Mouse (Mus musculus) splenic B cell, adult 2 months (primary cell): ENCODE measurements around the gene Acap1.

Experiments
- DNase-seq: peaks from one replicate; pipeline ENCODE4 v3.0.0-alpha.2; 2011; ENCODE audit warnings: low read depth, low spot score
- H3K27me3 ChIP-seq: 2 replicates; pipeline ENCODE4 v1.6.1; 2012; ENCODE audit warnings: mild to moderate bottlenecking, low read length, moderate library complexity, mixed read lengths; ENCODE audit not compliant: control insufficient read depth, poor library complexity, insufficient read depth, severe bottlenecking
- H3K36me3 ChIP-seq: 2 replicates; pipeline ENCODE4 v1.6.1; 2012; ENCODE audit warnings: mild to moderate bottlenecking, low read length, moderate library complexity, mixed read lengths; ENCODE audit not compliant: control insufficient read depth, poor library complexity, insufficient read depth, severe bottlenecking

Gene Acap1

GRCm38 (mm10) chr11:69901406-69901846, 6.1 kb upstream of the Acap1 start:
- DNase-seq: peak; percentile 94
- peaks cover 11% of the 10 kb centered on the region for H3K36me3 ChIP-seq
- no peaks in the 10 kb centered on the region for H3K27me3 ChIP-seq

- Histone ChIP-seq H3K27me3 (no peaks in the 10 kb centered on the region), H3K36me3 (peaks cover 5% of the 10 kb centered on the region)
- peak; percentile 96 for DNase-seq
These were observed 5.4 kb upstream of the Acap1 start, which contains the start of the genes 2810408A11Rik and Neurl4 for GRCm38 (mm10) chr11:69900471-69901405. Gene 2810408A11Rik, minus strand, starts transcription at chr11:69900987. Gene Neurl4, plus strand, starts transcription at chr11:69901072.

DNA sequence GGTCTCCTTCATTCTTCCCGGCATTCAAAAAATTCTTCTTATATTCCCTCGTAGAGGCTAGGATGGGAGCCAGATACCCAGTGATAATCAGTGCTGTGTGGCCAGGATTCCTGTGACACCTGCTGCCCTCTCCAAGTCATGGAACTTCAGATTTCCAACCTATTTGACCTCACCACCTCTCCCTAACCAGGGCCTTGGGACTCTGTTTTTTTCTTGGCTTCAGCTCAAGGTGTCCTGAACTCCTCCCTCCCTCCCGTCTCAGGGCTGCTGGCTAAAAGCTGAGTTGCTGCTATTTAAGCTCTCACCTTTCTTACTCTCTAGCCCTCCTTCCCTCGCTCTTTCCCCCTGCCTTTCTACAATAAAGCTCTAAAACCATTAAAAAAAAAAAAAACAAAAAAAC, 4.5 kb upstream of the Acap1 start:
- H3K36me3 ChIP-seq: peaks cover 5% of the 10 kb centered on the region
- no peak for DNase-seq
- H3K27me3 ChIP-seq: no peaks in the 10 kb centered on the region

DNA sequence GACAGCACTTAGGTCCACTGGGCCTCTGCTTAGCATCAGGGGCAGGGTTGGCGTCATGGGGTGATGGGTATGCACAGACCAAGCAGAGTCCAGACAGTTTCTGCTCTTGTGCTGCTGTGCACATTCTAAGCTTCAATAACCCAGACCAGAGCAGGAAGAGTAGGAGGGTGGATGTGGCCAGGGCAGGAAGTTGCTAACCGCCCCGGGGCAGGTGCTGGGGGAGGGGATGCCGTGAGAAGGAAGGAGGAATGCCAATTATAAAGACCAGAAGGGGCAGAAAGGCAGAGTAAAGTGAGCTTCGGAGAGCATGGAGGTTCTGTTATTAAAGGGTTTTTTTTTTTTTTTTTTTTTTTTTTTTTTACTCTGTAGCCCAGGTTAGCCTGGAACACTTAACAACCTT, 668 bp downstream of the Acap1 start:
- DNase-seq: peak; percentile 85

GRCm38 (mm10) chr11:69891482-69891881, 3.9 kb downstream of the Acap1 start:
- no peaks in the 10 kb centered on the region for H3K27me3 ChIP-seq
- peaks cover 30% of the 10 kb centered on the region for H3K36me3 ChIP-seq
- DNase-seq: no peak

More for the DNA sequence above, 668 bp downstream of the Acap1 start:
- Histone ChIP-seq H3K27me3 (no peaks in the 10 kb centered on the region), H3K36me3 (peaks cover 9% of the 10 kb centered on the region)

DNA sequence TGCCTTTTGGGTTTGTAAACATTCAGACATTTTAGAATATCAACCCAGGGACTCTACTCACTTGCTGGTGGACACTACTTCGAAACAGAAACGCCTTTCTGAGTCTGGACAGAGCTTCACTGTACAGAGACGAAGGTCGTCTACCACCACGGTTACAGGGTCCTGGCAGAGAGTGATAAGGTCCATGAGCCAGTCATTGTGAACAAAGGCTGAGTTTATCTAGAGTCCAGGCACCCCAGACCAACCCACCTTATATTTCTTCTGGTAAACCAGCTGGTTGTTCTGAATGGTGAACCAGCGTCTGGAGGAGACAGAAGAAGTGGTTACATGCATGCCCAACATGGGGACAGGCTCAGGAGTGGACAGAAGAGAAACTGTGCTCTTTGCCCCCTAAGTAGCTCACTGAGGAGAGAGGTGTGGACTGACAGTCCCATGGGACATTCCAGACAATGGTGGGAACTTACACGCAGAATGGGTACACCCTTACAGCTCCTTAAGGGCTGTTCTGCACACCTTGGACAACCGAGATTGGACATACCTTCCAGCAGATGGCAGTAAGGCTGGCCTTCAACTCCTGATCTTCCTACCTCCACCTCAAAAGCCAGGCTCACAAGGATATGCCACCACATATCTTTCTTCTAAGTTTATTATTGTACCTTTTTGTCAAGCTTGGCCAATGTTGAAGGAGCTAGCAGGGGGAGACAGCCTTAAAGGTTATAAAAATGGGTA, 8.3 kb downstream of the Acap1 start:
- DNase-seq: no peak
- Histone ChIP-seq H3K36me3 (peaks cover 45% of the 10 kb centered on the region), H3K27me3 (no peaks in the 10 kb centered on the region)

DNA sequence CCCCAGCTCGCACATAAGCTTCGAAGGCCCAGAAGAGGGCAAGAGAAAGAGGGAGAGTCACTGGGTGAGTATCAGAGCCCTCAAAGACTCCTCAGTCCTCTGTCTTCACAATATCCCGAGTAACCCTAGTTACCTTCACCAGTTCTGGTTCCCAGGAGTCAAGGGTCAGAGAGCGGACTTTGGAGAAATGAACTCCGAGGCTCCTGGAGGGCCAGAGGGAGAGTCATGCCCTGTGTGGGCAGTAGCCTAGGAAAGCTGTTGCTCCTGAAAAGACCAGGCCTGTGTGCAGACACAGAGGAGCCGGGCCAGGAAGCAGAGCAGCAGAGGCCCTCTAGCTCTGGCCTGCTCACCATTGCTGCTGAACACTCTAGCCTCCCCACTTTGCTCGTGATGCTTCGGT, 10.7 kb downstream of the Acap1 start:
- no peak for DNase-seq
- no peaks in the 10 kb centered on the region for H3K27me3 ChIP-seq

GRCm38 (mm10) chr11:69884240-69884639, 11.1 kb downstream of the Acap1 start:
- no peaks in the 10 kb centered on the region for H3K27me3 ChIP-seq
- DNase-seq: no peak
- H3K36me3 ChIP-seq: peaks cover 32% of the 10 kb centered on the region

More for the DNA sequence above, 10.7 kb downstream of the Acap1 start:
- peaks cover 36% of the 10 kb centered on the region for H3K36me3 ChIP-seq

- no peaks in the 10 kb centered on the region for H3K27me3 ChIP-seq
- DNase-seq: no peak
- peaks cover 30% of the 10 kb centered on the region for H3K36me3 ChIP-seq
These were observed 11.7 kb downstream of the Acap1 start for GRCm38 (mm10) chr11:69883527-69884151.

DNA sequence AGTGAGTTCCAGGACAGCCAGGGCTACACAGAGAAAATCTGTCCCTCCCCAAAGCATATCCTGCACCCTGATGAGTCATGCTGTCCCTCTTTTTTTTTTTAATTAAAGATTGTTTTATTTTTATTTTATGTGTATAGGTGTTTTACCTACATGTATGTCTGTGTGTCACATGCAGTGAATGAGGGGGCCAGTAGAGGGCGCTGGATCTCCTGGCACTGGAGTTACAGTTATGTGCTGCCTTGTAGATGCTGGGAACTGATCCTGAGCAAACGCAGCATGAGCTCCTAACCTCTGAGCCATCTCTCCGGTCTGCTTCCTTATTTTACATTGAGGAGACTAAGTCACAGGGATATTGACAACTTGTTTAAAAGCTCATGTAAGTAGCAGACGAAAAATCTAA, 12.3 kb downstream of the Acap1 start:
- H3K27me3 ChIP-seq: no peaks in the 10 kb centered on the region
- peaks cover 26% of the 10 kb centered on the region for H3K36me3 ChIP-seq
- peak; percentile 73 for DNase-seq

DNA sequence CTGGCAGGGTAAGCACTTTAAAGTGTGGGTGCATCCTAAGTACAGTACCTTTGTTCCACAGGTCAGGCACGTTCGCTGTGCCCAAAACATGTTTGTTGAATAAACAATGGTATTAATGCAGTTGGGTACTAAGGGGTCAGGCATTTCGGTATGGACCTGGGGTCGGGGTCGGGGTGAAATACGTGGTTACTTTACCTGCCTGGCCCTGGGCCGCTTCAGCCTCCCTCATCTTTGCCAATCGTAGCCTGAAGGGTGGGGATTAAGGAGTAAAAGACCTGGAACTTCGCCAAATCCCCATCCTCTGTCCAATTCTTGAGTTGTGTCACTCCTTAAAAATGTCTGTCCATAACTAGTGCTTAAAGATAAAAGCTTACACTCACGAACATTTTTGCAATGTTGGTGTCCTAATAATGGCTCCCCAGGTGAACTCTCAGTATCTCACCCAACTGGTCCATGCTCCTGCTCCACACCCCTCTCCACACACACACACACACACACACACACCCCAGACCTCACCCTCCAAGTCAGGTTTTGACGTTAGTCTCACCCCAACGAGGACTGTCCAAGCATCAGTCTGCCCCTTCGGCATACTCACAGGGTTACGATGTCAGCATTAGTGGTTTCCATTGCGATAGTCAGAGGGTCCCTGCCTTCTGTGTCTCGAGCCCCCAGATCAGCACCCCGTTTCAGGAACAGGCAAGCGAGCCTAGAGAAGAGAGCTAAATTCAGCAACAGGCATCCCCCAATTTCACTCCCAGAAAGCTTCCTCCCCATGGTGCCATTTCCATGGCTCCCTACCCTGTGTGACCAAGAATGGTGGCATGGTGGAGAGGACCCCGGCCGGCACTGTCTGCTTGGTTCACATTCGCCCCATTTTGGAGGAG, 13.3 kb downstream of the Acap1 start:
- Histone ChIP-seq H3K27me3 (no peaks in the 10 kb centered on the region), H3K36me3 (peaks cover 21% of the 10 kb centered on the region)
- DNase-seq: no peak

DNA sequence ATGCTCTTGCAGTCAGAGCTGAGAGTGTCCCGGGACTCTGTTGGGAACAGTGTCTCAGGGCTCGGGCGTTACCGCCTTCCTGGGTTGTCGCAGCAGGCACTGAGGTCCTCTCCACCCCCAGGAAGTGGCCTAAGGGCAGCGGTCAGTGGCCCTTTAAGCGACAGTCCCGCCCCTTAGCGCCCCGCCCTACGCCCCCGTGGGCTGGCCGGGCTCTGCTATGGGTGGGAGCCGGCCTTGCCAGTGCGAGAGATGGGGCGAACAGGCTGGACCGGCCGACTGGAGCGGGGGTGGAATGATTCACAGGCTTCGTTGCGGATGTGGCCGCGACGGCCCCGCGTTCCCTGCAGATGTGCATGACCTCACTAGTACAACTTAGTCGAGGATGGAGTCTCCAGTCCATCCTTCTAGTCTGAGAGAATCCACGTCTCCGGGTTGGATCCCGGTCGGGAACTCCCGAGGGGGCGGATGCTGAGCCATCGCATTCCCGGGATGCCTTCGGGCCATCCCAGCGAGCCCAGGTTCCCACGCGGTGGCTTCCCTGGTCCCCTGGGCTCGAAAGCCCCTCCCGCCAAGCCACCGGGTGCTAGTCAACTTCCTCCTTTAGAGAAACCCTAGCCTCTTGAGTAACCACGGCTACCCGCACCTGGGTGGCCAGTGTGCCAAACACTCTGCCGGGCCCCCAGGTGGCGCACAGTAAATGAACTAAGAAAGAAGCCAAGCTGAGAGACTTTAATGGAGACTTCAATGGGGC, 14.3 kb downstream of the Acap1 start, which contains the start of gene Kctd11:
Gene Kctd11, minus strand, starts transcription at position 554 of the 751 bp plus-strand sequence.
- DNase-seq: peak; percentile 91
- Histone ChIP-seq H3K36me3 (peaks cover 16% of the 10 kb centered on the region), H3K27me3 (no peaks in the 10 kb centered on the region)

- Histone ChIP-seq H3K36me3 (peaks cover 14% of the 10 kb centered on the region), H3K27me3 (no peaks in the 10 kb centered on the region)
- DNase-seq: peak; percentile 84
These were observed 14.9 kb downstream of the Acap1 start for GRCm38 (mm10) chr11:69880506-69880852.
